9 mouse cellular contexts compared by ENCODE assay signal in the genomic region with DNA sequence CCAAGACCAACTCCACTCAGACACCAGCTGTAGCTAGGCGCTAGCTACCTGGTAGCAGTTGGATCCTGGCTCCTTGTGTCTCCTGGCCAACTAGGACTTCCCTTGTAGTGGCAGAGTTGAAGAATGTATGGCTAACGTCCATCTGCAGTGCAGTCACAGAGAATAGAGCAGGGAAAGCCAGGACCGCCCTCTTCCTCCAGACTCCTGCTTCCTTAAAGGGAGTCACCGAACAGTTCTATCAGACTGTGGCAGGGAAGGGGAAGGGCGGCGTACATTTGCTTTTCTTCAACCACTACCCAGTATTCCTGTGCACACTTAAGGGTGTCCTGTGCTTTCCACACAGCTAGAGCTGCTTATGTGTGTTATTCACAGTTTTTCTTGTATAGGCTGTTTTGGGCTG. TPM values are rescaled to one million over a fixed set of nuclear protein-coding genes. Genes with fewer than 3 reads are reported as not detected.
DNase-seq lines count a peak whose midpoint lies in the region; ATAC-seq and TF ChIP-seq lines count a peak whose summit lies in the region.
"Had no signal": no experiment of that assay in that cellular context is flagged by ENCODE, and none has a peak within 500 bp of the region (broad histone marks: within the 10 kb centered on the region; RNA-seq: fewer than 3 reads in every experiment).

No protein-coding gene starts in this region.

- peak; percentile 78 for ATAC-seq in heart, postnatal 0 days (ENCODE audit: insufficient read depth, low read depth)

- intact Hi-C loops in gastrocnemius, adult 2 months (cut with DNase I), result loop anchor here (5.0 to 10.0 kb wide), 2 partner anchors 344 to 1197 kb away; no protein-coding TSS in a partner anchor
- intact Hi-C loops in gastrocnemius, postnatal 14 days (cut with DNase I; ENCODE audit: low total_unique reads), result no loop called here
- intact Hi-C loops in left cerebral cortex, postnatal 14 days (cut with DNase I), result no loop called here

- H3K4me1 ChIP-seq in bone marrow macrophage, adult 2 months (ENCODE audit: control insufficient read depth, insufficient read depth, low read length), result peaks cover 54% of the 10 kb centered on the region
- H3K4me1 ChIP-seq in heart, postnatal 0 days (ENCODE audit: control insufficient read depth, insufficient read depth), result peaks cover 17% of the 10 kb centered on the region

- peak overlapping the region; percentile 73 for H3K27ac ChIP-seq in gastrocnemius, adult 2 months
- peak overlapping the region; percentile 27; the same call in 1 of the 2 replicates for H3K27ac ChIP-seq in bone marrow macrophage, adult 2 months (ENCODE audit: insufficient read depth, low read depth, low read length)
- peak overlapping the region; percentile 88 for H3K27ac ChIP-seq in heart, postnatal 0 days (ENCODE audit: low read depth)

- no peak for TF ChIP-seq CTCF in gastrocnemius, adult 2 months (IDR thresholded peaks at IDR 0.05)
- no peak for TF ChIP-seq CTCF in bone marrow macrophage, adult 2 months (IDR thresholded peaks at IDR 0.05; ENCODE audit: low read depth, low read length)
- no peak for TF ChIP-seq CTCF in heart, postnatal 0 days (IDR thresholded peaks at IDR 0.05; ENCODE audit: low read depth)

- WGBS in heart, postnatal 0 days, result 68% methylated on average over 6 of the region's 6 CpGs

- no peak overlapping the region for H3K9ac ChIP-seq in heart, postnatal 0 days (replicated peaks; ENCODE audit: low read depth, low read length)

- peak overlapping the region; percentile 12; the same call in 1 of the 2 replicates for H3K4me2 ChIP-seq in heart, postnatal 0 days (ENCODE audit: low read depth, low read length)

- H3K4me3 ChIP-seq in gastrocnemius, adult 2 months, result peak overlapping the region; percentile 36
- H3K4me3 ChIP-seq in bone marrow macrophage, adult 2 months (ENCODE audit: insufficient read depth, low read length), result no peak overlapping the region
- no peak overlapping the region for H3K4me3 ChIP-seq in heart, postnatal 0 days (ENCODE audit: low read depth, low read length)

- no peaks in the 10 kb centered on the region for H3K27me3 ChIP-seq in heart, postnatal 0 days (ENCODE audit: control insufficient read depth, insufficient read depth, low read length)

- peak; percentile 57 for DNase-seq in gastrocnemius, adult 2 months
- no peak for DNase-seq in gastrocnemius, postnatal 14 days
- DNase-seq in heart, postnatal 0 days (ENCODE audit: low spot score), result no peak
- DNase-seq in lung, postnatal 10 days, result peak; percentile 64
- no peak for DNase-seq in adrenal gland, postnatal 14 days
- DNase-seq in adrenal gland, postnatal 25 days, result no peak
- no peak for DNase-seq in left cerebral cortex, postnatal 14 days (ENCODE audit: low spot score in 2 of 2)
- DNase-seq: cerebellum, postnatal 10 days had no signal

- H3K36me3 ChIP-seq in heart, postnatal 0 days (replicated peaks; ENCODE audit: control insufficient read depth, insufficient read depth, low read length), result peaks cover 69% of the 10 kb centered on the region

- no peaks in the 10 kb centered on the region for H3K9me3 ChIP-seq in heart, postnatal 0 days (replicated peaks; ENCODE audit: control insufficient read depth, low read length)

- no peak for TF ChIP-seq EP300 in heart, postnatal 0 days (IDR thresholded peaks at IDR 0.05; ENCODE audit: low read depth)

- no peak for TF ChIP-seq POLR2A in bone marrow macrophage, adult 2 months (IDR thresholded peaks at IDR 0.05; ENCODE audit: borderline replicate concordance, low read depth, low read length)

RNA-seq across cellular contexts. Expression of gene Ppp1r12c, which starts 10.2 kb away (rescaled TPM):
- total RNA-seq in gastrocnemius, adult 2 months (2021), result 10 to 100 TPM; 17.8 to 24.8 TPM
- 10 to 100 TPM; 25.3 to 36.8 TPM for total RNA-seq in gastrocnemius, postnatal 14 days (2021)
- polyA plus RNA-seq in bone marrow macrophage, adult 2 months (2012; ENCODE audit: insufficient read depth, insufficient read length, missing spikeins), result 293 and 348 TPM in 2 replicates
- 89.1 and 105 TPM in 2 replicates for total RNA-seq in heart, postnatal 0 days (2014; rRNA removed; ENCODE audit: low replicate concordance)
- 22.5 and 24.2 TPM in 2 replicates for polyA plus RNA-seq in heart, postnatal 0 days (2015; fragmentation: Nextera tagmentation; extraction: Ambion mirVana)
- 83.4 and 90.8 TPM in 2 replicates for total RNA-seq in adrenal gland, postnatal 14 days (2021)
- 94.4 and 98.3 TPM in 2 replicates for total RNA-seq in adrenal gland, postnatal 25 days (2021)
- total RNA-seq in left cerebral cortex, postnatal 14 days (2021), result 100 to 1,000 TPM; 117 to 128 TPM

RNA-seq across cellular contexts. Expression of gene Tnnt1, which starts 24.9 kb away (rescaled TPM):
- total RNA-seq in gastrocnemius, adult 2 months (2021), result 1,000 to 10,000 TPM in 1 of 2 experiments, 100 to 1,000 TPM in 1; 398 to 1,232 TPM
- total RNA-seq in gastrocnemius, postnatal 14 days (2021), result 100 to 1,000 TPM; 355 to 658 TPM
- polyA plus RNA-seq in bone marrow macrophage, adult 2 months (2012; ENCODE audit: insufficient read depth, insufficient read length, missing spikeins), result 3.0 and 4.4 TPM in 2 replicates
- 27.4 and 28.3 TPM in 2 replicates for total RNA-seq in heart, postnatal 0 days (2014; rRNA removed; ENCODE audit: low replicate concordance)
- 93.7 and 106 TPM in 2 replicates for polyA plus RNA-seq in heart, postnatal 0 days (2015; fragmentation: Nextera tagmentation; extraction: Ambion mirVana)
- total RNA-seq in adrenal gland, postnatal 14 days (2021), result 1.1 and 2.0 TPM in 2 replicates
- 0.94 and 2.2 TPM in 2 replicates for total RNA-seq in adrenal gland, postnatal 25 days (2021)
- 1 to 10 TPM; 2.7 to 4.3 TPM for total RNA-seq in left cerebral cortex, postnatal 14 days (2021)

RNA-seq across cellular contexts. Expression of gene Eps8l1, which starts 30.8 kb away (rescaled TPM):
- 1 to 10 TPM; 1.5 to 3.7 TPM for total RNA-seq in gastrocnemius, adult 2 months (2021)
- 1 to 10 TPM; 1.6 to 2.2 TPM for total RNA-seq in gastrocnemius, postnatal 14 days (2021)
- polyA plus RNA-seq in bone marrow macrophage, adult 2 months (2012; ENCODE audit: insufficient read depth, insufficient read length, missing spikeins), result 23.7 and 29.0 TPM in 2 replicates
- total RNA-seq in heart, postnatal 0 days (2014; rRNA removed; ENCODE audit: low replicate concordance), result 0.88 and 6.1 TPM in 2 replicates
- polyA plus RNA-seq in heart, postnatal 0 days (2015; fragmentation: Nextera tagmentation; extraction: Ambion mirVana), result 1.00 and 4.0 TPM in 2 replicates
- 5.9 TPM in 2 replicates for total RNA-seq in adrenal gland, postnatal 14 days (2021)
- 8.0 and 10.1 TPM in 2 replicates for total RNA-seq in adrenal gland, postnatal 25 days (2021)
- total RNA-seq in left cerebral cortex, postnatal 14 days (2021), result 1 to 10 TPM; 3.3 to 5.1 TPM

RNA-seq across cellular contexts. Expression of gene Tnni3, which starts 32.7 kb away (rescaled TPM):
- under 1 TPM in 1 of 2 experiments, not detected in 1; 0.41 TPM for total RNA-seq in gastrocnemius, adult 2 months (2021)
- total RNA-seq in gastrocnemius, postnatal 14 days (2021), result 1 to 10 TPM in 1 of 2 experiments, under 1 TPM in 1; 0.75 to 1.7 TPM
- polyA plus RNA-seq in bone marrow macrophage, adult 2 months (2012; ENCODE audit: insufficient read depth, insufficient read length, missing spikeins), result 12.3 and 19.9 TPM in 2 replicates
- total RNA-seq in heart, postnatal 0 days (2014; rRNA removed; ENCODE audit: low replicate concordance), result 4,764 and 5,473 TPM in 2 replicates
- 8,811 and 8,917 TPM in 2 replicates for polyA plus RNA-seq in heart, postnatal 0 days (2015; fragmentation: Nextera tagmentation; extraction: Ambion mirVana)
- total RNA-seq in adrenal gland, postnatal 14 days (2021), result 0.85 and 3.0 TPM in 2 replicates
- total RNA-seq in adrenal gland, postnatal 25 days (2021), result 0.85 TPM in 1 of 2 replicates, not detected in the other
- total RNA-seq in left cerebral cortex, postnatal 14 days (2021), result under 1 TPM in 1 of 2 experiments, not detected in 1; 0.55 TPM

RNA-seq across cellular contexts. Expression of gene Dnaaf3, which starts 40.9 kb away (rescaled TPM):
- not detected for total RNA-seq in gastrocnemius, adult 2 months (2021)
- total RNA-seq in gastrocnemius, postnatal 14 days (2021), result under 1 TPM; 0.08 to 0.20 TPM
- 8.2 and 8.9 TPM in 2 replicates for polyA plus RNA-seq in bone marrow macrophage, adult 2 months (2012; ENCODE audit: insufficient read depth, insufficient read length, missing spikeins)
- 0.11 and 2.6 TPM in 2 replicates for total RNA-seq in heart, postnatal 0 days (2014; rRNA removed; ENCODE audit: low replicate concordance)
- 0.60 and 0.63 TPM in 2 replicates for polyA plus RNA-seq in heart, postnatal 0 days (2015; fragmentation: Nextera tagmentation; extraction: Ambion mirVana)
- 0.63 and 0.75 TPM in 2 replicates for total RNA-seq in adrenal gland, postnatal 14 days (2021)
- total RNA-seq in adrenal gland, postnatal 25 days (2021), result 0.91 and 1.2 TPM in 2 replicates
- total RNA-seq in left cerebral cortex, postnatal 14 days (2021), result under 1 TPM; 0.31 to 0.34 TPM

Comparison
In these comparisons a context has a peak if more than half of its experiments do, and no peak if none do; other contexts are left out.
1. DNase-seq: peak in gastrocnemius, adult 2 months (single experiment) and lung, postnatal 10 days (single experiment); none in gastrocnemius, postnatal 14 days (single experiment), heart, postnatal 0 days (single experiment), adrenal gland, postnatal 14 days (single experiment), adrenal gland, postnatal 25 days (single experiment) and left cerebral cortex, postnatal 14 days (0 of 2).
2. H3K27ac ChIP-seq: peak in every context shown above with its lines; median percentile 88 in heart, postnatal 0 days; 73 in gastrocnemius, adult 2 months; 27 in bone marrow macrophage, adult 2 months.
3. RNA of gene Tnnt1, which starts 24.9 kb away (total RNA-seq): 398 to 1,232 TPM in gastrocnemius, adult 2 months and 355 to 658 TPM in gastrocnemius, postnatal 14 days; 27.4 to 28.3 TPM in heart, postnatal 0 days, 2.7 to 4.3 TPM in left cerebral cortex, postnatal 14 days, 1.1 to 2.0 TPM in adrenal gland, postnatal 14 days and 0.94 to 2.2 TPM in adrenal gland, postnatal 25 days; every median in the first group is over 10 times any median in the second.